In the genomic region with DNA sequence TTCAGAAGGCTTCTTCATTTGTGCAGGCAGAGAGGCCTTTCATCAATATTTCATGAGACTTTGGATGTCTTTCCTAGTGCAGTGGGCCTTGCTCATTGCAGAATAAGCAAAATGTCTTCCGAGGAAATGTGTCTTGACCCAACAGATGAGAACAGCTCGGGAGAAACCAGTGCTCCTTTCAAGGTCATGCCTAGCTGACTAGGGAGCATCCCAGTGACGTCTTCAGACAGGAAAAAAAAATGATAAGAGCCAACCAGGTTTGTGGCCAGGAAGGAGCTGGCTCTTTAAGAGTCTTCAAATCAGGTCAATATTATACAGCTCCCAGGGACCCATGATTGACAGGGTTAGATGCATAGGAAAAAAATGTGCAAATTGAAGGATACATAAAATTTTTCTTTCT, we compare ENCODE assay signal across 17 mouse cellular contexts.
DNase-seq lines count a peak whose midpoint lies in the region; ATAC-seq and TF ChIP-seq lines count a peak whose summit lies in the region.
"Had no signal": no experiment of that assay in that cellular context is flagged by ENCODE, and none has a peak within 500 bp of the region (broad histone marks: within the 10 kb centered on the region; RNA-seq: fewer than 3 reads in every experiment).

No protein-coding gene starts in this region.

- no peak for ATAC-seq in forebrain, embryonic 14.5 days
- no peak for ATAC-seq in hindbrain, embryonic 13.5 days (ENCODE audit: low FRiP score)
- ATAC-seq in midbrain, embryonic 13.5 days, result 0 out of 2 replicates have a peak, but pooled peaks have one; percentile 12
- ATAC-seq in intestine, postnatal 0 days, result no peak

- H3K36me3 ChIP-seq in forebrain, embryonic 14.5 days (ENCODE audit: control insufficient read depth, insufficient read depth, low read length), result no peaks in the 10 kb centered on the region
- no peaks in the 10 kb centered on the region for H3K36me3 ChIP-seq in hindbrain, embryonic 13.5 days
- no peaks in the 10 kb centered on the region for H3K36me3 ChIP-seq in midbrain, embryonic 13.5 days
- no peaks in the 10 kb centered on the region for H3K36me3 ChIP-seq in intestine, postnatal 0 days (ENCODE audit: control insufficient read depth, insufficient read depth)
- H3K36me3 ChIP-seq: heart, embryonic 13.5 days; limb, embryonic 12.5 days had no signal

- no peak overlapping the region for H3K9ac ChIP-seq in forebrain, embryonic 14.5 days (ENCODE audit: low read length)
- H3K9ac ChIP-seq in hindbrain, embryonic 13.5 days, result no peak overlapping the region
- no peak overlapping the region for H3K9ac ChIP-seq in midbrain, embryonic 13.5 days (replicated peaks)
- no peak overlapping the region for H3K9ac ChIP-seq in intestine, postnatal 0 days (ENCODE audit: low read depth, low read length)
- H3K9ac ChIP-seq: heart, embryonic 13.5 days; limb, embryonic 12.5 days; liver, embryonic 14.5 days had no signal

- TF ChIP-seq CTCF in intestine, postnatal 0 days (IDR thresholded peaks at IDR 0.05; ENCODE audit: low read depth), result no peak

- DNase-seq in forebrain, embryonic 14.5 days (ENCODE audit: low spot score), result no peak
- peak; percentile 38 for DNase-seq in retina, embryonic 14.5 days (ENCODE audit: low spot score)
- DNase-seq in urinary bladder, postnatal 4 days (ENCODE audit: low spot score in 2 of 2), result no peak
- no peak for DNase-seq in layer of hippocampus, postnatal 36 days
- DNase-seq: adrenal gland, postnatal 10 days; cerebellum, adult 9-10 months; heart, postnatal 4 days; kidney, adult 18-20 months; kidney, postnatal 36 days; lung, postnatal 14 days; thymus, adult 18-20 months had no signal

- H3K9me3 ChIP-seq in forebrain, embryonic 14.5 days (replicated peaks; ENCODE audit: control insufficient read depth, low read length), result no peaks in the 10 kb centered on the region
- H3K9me3 ChIP-seq in hindbrain, embryonic 13.5 days, result no peaks in the 10 kb centered on the region
- H3K9me3 ChIP-seq in midbrain, embryonic 13.5 days, result no peaks in the 10 kb centered on the region
- H3K9me3 ChIP-seq in intestine, postnatal 0 days (ENCODE audit: control insufficient read depth), result no peaks in the 10 kb centered on the region
- H3K9me3 ChIP-seq: heart, embryonic 13.5 days; limb, embryonic 12.5 days had no signal

- H3K4me3 ChIP-seq in forebrain, embryonic 14.5 days (ENCODE audit: low read depth, low read length), result no peak overlapping the region
- H3K4me3 ChIP-seq in hindbrain, embryonic 13.5 days, result no peak overlapping the region
- H3K4me3 ChIP-seq in midbrain, embryonic 13.5 days (replicated peaks), result no peak overlapping the region; the same call in 1 of the 2 replicates
- H3K4me3 ChIP-seq in intestine, postnatal 0 days (ENCODE audit: low read depth, low read length), result no peak overlapping the region
- H3K4me3 ChIP-seq: heart, embryonic 13.5 days; limb, embryonic 12.5 days had no signal

- 58% methylated on average over 3 of the region's 3 CpGs for WGBS in forebrain, embryonic 14.5 days
- 19% methylated on average over 3 of the region's 3 CpGs for WGBS in hindbrain, embryonic 13.5 days
- 22% methylated on average over 3 of the region's 3 CpGs for WGBS in midbrain, embryonic 13.5 days
- 65% methylated on average over 3 of the region's 3 CpGs for WGBS in intestine, postnatal 0 days

- no peak overlapping the region for H3K4me2 ChIP-seq in forebrain, embryonic 14.5 days (ENCODE audit: low read length)
- H3K4me2 ChIP-seq in hindbrain, embryonic 13.5 days, result no peak overlapping the region
- H3K4me2 ChIP-seq in midbrain, embryonic 13.5 days (replicated peaks), result peak overlapping the region; percentile 53
- H3K4me2 ChIP-seq in intestine, postnatal 0 days (replicated peaks; ENCODE audit: low read depth), result no peak overlapping the region
- H3K4me2 ChIP-seq: heart, embryonic 13.5 days; limb, embryonic 12.5 days had no signal

- H3K27ac ChIP-seq in forebrain, embryonic 14.5 days (ENCODE audit: low read depth, low read length), result peak overlapping the region; percentile 95
- H3K27ac ChIP-seq in hindbrain, embryonic 13.5 days, result peak overlapping the region; percentile 97
- peak overlapping the region; percentile 97 for H3K27ac ChIP-seq in midbrain, embryonic 13.5 days
- no peak overlapping the region for H3K27ac ChIP-seq in intestine, postnatal 0 days (ENCODE audit: low read depth, low read length)
- H3K27ac ChIP-seq: heart, embryonic 13.5 days; limb, embryonic 12.5 days; liver, embryonic 14.5 days had no signal

- H3K4me1 ChIP-seq in forebrain, embryonic 14.5 days (ENCODE audit: control insufficient read depth, insufficient read depth, low read length), result peaks cover 37% of the 10 kb centered on the region
- peaks cover 44% of the 10 kb centered on the region for H3K4me1 ChIP-seq in hindbrain, embryonic 13.5 days (replicated peaks)
- H3K4me1 ChIP-seq in midbrain, embryonic 13.5 days (replicated peaks), result peaks cover 53% of the 10 kb centered on the region
- H3K4me1 ChIP-seq in intestine, postnatal 0 days (replicated peaks; ENCODE audit: control insufficient read depth, insufficient read depth, low read length), result no peaks in the 10 kb centered on the region

- H3K27me3 ChIP-seq in forebrain, embryonic 14.5 days (replicated peaks; ENCODE audit: control insufficient read depth, insufficient read depth, low read length), result no peaks in the 10 kb centered on the region
- H3K27me3 ChIP-seq in hindbrain, embryonic 13.5 days, result no peaks in the 10 kb centered on the region
- no peaks in the 10 kb centered on the region for H3K27me3 ChIP-seq in midbrain, embryonic 13.5 days
- no peaks in the 10 kb centered on the region for H3K27me3 ChIP-seq in intestine, postnatal 0 days (replicated peaks; ENCODE audit: control insufficient read depth, insufficient read depth, low read length)
- H3K27me3 ChIP-seq: heart, embryonic 13.5 days; limb, embryonic 12.5 days had no signal
